In the genomic region with DNA sequence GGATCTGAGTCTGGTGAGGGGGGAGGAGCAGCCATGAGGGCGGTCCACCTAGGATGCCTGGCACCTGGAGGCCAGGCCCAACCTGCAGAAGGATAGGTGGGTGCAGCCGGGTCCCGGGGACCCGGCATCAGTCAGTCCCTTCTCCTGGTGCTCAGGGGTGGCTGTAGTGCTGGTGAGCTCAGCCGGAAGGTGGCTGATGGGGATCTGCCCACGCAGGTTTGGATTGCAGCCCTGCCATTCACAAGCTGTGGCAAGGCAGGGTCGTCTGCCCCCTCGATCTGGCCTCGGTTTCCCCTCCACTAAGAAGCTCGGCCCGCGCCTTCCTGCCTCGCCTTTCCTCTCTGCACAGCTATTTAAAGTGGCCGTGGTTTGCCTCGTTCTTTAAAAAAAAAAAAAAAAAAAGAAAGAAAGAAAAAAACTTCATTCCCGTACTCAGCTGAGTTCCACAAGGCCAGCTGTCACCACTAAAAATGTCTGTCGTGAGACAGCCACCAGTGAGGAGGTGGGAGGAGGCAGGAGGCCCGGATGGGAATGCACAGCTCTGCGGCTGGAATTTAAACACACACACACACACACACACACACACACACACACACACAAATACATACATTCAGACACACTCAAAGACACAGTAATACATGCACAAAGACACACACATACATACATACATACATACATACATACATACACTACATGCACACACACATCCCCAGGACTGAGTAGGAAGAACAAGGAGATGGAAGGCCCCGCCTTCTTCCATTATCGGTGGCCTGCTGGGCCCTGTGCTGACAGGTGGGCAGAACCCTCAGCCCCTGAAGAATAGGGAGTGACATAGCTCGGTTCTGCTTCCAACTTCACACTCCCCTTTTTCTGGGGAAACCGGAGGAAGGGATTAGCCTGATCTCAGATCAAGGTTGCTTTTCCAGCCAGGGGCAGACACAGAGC, we compare ENCODE assay signal across 10 mouse cellular contexts. TPM values are rescaled to one million over a fixed set of nuclear protein-coding genes. Genes with fewer than 3 reads are reported as not detected.
A peak's percentile ranks its signal among the peaks of the same experiment; 100 is the strongest.
DNase-seq lines count a peak whose midpoint lies in the region; ATAC-seq lines count a peak whose summit lies in the region.
"Had no signal": no experiment of that assay in that cellular context is flagged by ENCODE, and none has a peak within 500 bp of the region (broad histone marks: within the 10 kb centered on the region; RNA-seq: fewer than 3 reads in every experiment).

No protein-coding gene starts in this region.

- no peaks in the 10 kb centered on the region for H3K36me3 ChIP-seq in hindbrain, embryonic 16.5 days (ENCODE audit: control insufficient read depth, insufficient read depth, low read length)
- H3K36me3 ChIP-seq in neural tube, embryonic 15.5 days, result no peaks in the 10 kb centered on the region

- DNase-seq in adrenal gland, postnatal 14 days, result peak; percentile 63
- no peak for DNase-seq in adrenal gland, postnatal 25 days
- DNase-seq in layer of hippocampus, adult 11-12 months (ENCODE audit: low spot score), result peak; percentile 62
- DNase-seq in layer of hippocampus, adult 9-10 months (ENCODE audit: low spot score), result no peak
- DNase-seq in cerebellum, adult 18-20 months, result no peak
- DNase-seq: cerebellum, adult 11 months had no signal

- H3K4me1 ChIP-seq in hindbrain, embryonic 16.5 days (ENCODE audit: control insufficient read depth, insufficient read depth, low read depth, low read length), result no peaks in the 10 kb centered on the region
- peaks cover 10% of the 10 kb centered on the region for H3K4me1 ChIP-seq in neural tube, embryonic 15.5 days

- peak overlapping the region; percentile 14; the same call in 1 of the 2 replicates for H3K27ac ChIP-seq in hindbrain, embryonic 16.5 days (ENCODE audit: low read depth, low read length)
- H3K27ac ChIP-seq in neural tube, embryonic 15.5 days (replicated peaks), result 0 out of 2 replicates have a peak overlapping the region, but pooled peaks have one; percentile 13
- H3K27ac ChIP-seq: macrophage had no signal

- H3K4me2 ChIP-seq in hindbrain, embryonic 16.5 days (ENCODE audit: low read length), result no peak overlapping the region
- H3K4me2 ChIP-seq in neural tube, embryonic 15.5 days, result no peak overlapping the region

- H3K27me3 ChIP-seq in hindbrain, embryonic 16.5 days (replicated peaks; ENCODE audit: control insufficient read depth, insufficient read depth, low read length), result no peaks in the 10 kb centered on the region
- H3K27me3 ChIP-seq in neural tube, embryonic 15.5 days (replicated peaks), result no peaks in the 10 kb centered on the region

- no peaks in the 10 kb centered on the region for H3K9me3 ChIP-seq in hindbrain, embryonic 16.5 days (ENCODE audit: control insufficient read depth, low read length)
- H3K9me3 ChIP-seq in neural tube, embryonic 15.5 days (replicated peaks), result no peaks in the 10 kb centered on the region

- 0 out of 2 replicates have a peak overlapping the region, but pooled peaks have one; percentile 13 for H3K9ac ChIP-seq in hindbrain, embryonic 16.5 days (ENCODE audit: low read depth, low read length)
- no peak overlapping the region for H3K9ac ChIP-seq in neural tube, embryonic 15.5 days (replicated peaks)

- ATAC-seq in hindbrain, embryonic 16.5 days, result 0 out of 2 replicates have a peak, but pooled peaks have one; percentile 54
- no peak for ATAC-seq in neural tube, embryonic 15.5 days (ENCODE audit: low FRiP score)
- ATAC-seq in granulocyte monocyte progenitor cell, adult 5-6 weeks (replicated peaks; ENCODE audit: poor library complexity, severe bottlenecking), result no peak

- 45% methylated on average over 23 of the region's 23 CpGs for WGBS in hindbrain, embryonic 16.5 days
- WGBS in neural tube, embryonic 15.5 days, result 57% methylated on average over 21 of the region's 23 CpGs

- H3K4me3 ChIP-seq in hindbrain, embryonic 16.5 days (ENCODE audit: low read length), result no peak overlapping the region
- no peak overlapping the region for H3K4me3 ChIP-seq in neural tube, embryonic 15.5 days (replicated peaks)

RNA-seq across cellular contexts. Expression of a gene that starts 29.9 kb away (rescaled TPM):
- 6.4 and 6.8 TPM in 2 replicates for total RNA-seq in adrenal gland, postnatal 14 days (2021)
- 5.9 and 6.3 TPM in 2 replicates for total RNA-seq in adrenal gland, postnatal 25 days (2021)
- 1.2 and 1.4 TPM in 2 replicates for polyA plus RNA-seq in hindbrain, embryonic 16.5 days (2015; fragmentation: Nextera tagmentation; extraction: Ambion mirVana)
- polyA plus RNA-seq in neural tube, embryonic 15.5 days (2015; fragmentation: Nextera tagmentation; extraction: Ambion mirVana), result 1.4 and 1.9 TPM in 2 replicates
- not detected in 2 replicates for total RNA-seq in granulocyte monocyte progenitor cell, adult 5-6 weeks (2014; fragmentation: Nextera tagmentation)
- 0.56 and 3.2 TPM in 2 replicates for total RNA-seq in granulocyte monocyte progenitor cell, adult 5-6 weeks (2017)

Comparison
In these comparisons a context has a peak if more than half of its experiments do, and no peak if none do; other contexts are left out.
1. DNase-seq: peak in adrenal gland, postnatal 14 days (single experiment) and layer of hippocampus, adult 11-12 months (single experiment); none in adrenal gland, postnatal 25 days (single experiment), layer of hippocampus, adult 9-10 months (single experiment) and cerebellum, adult 18-20 months (0 of 2).